Mouse (Mus musculus) embryonic facial prominence, embryonic 12.5 days (tissue): ENCODE data around the gene Gm5868. TPM values are rescaled to one million over a fixed set of nuclear protein-coding genes. Genes with fewer than 3 reads are reported as not detected.
"Not testable (repeated sequence)": the region's sequence is repeated elsewhere in the genome, so short reads cannot be mapped to it uniquely, and the experiment has no call there.

Source experiments
- ATAC-seq: fragments of 200-750 bp; cut with Nextera tagmentation; 2 replicates; pipeline ENCODE4 v1.8.0; 2017; ENCODE audit not compliant: insufficient number of reproducible peaks, insufficient read depth, low FRiP score, low TSS enrichment
- H3K27ac ChIP-seq: fragments of 300-500 bp; sonication (generic); 2 replicates; pipeline ENCODE4 v1.5.1; 2016; ENCODE audit warnings: mild to moderate bottlenecking
- H3K27me3 ChIP-seq: fragments of 300-500 bp; sonication (generic); 2 replicates; pipeline ENCODE4 v1.6.1; 2016; ENCODE audit warnings: mild to moderate bottlenecking, moderate library complexity
- H3K36me3 ChIP-seq: fragments of 300-500 bp; sonication (generic); 2 replicates; pipeline ENCODE4 v1.6.1; 2016; ENCODE audit warnings: mild to moderate bottlenecking
- H3K4me1 ChIP-seq: fragments of 300-500 bp; sonication (generic); 2 replicates; pipeline ENCODE4 v1.6.1; 2016
- H3K4me2 ChIP-seq: fragments of 300-500 bp; sonication (generic); replicated peaks from 2 replicates; pipeline ENCODE4 v1.6.1; 2016; ENCODE audit warnings: mild to moderate bottlenecking, moderate library complexity
- H3K4me3 ChIP-seq: fragments of 300-500 bp; sonication (generic); 2 replicates; pipeline ENCODE4 v1.5.1; 2016; ENCODE audit warnings: mild to moderate bottlenecking
- H3K9ac ChIP-seq: fragments of 300-500 bp; sonication (generic); 2 replicates; pipeline ENCODE4 v1.6.1; 2016; ENCODE audit warnings: mild to moderate bottlenecking, moderate library complexity
- H3K9me3 ChIP-seq: fragments of 300-500 bp; sonication (generic); 2 replicates; pipeline ENCODE4 v1.6.1; 2016; ENCODE audit warnings: mild to moderate bottlenecking, moderate library complexity
- WGBS: fragments of 180-500 bp; shearing (Covaris S2); methylation state at CpG from one replicate; pipeline ENCODE4 v1.1.7; 2016; 5-methylcytosine and 5-hydroxymethylcytosine counted together
- polyA plus RNA-seq: library from polyadenylated mRNA; unstranded; fragments of >200 nt; fragmentation: Nextera tagmentation; extraction: Ambion mirVana; gene quantifications from 2 replicates; pipeline ENCODE4 v1.2.1, GENCODE M21; 2016

The Gm5868 gene
- polyA plus RNA-seq, 1 experiment from 2014 or later, result 1.2 TPM

DNA sequence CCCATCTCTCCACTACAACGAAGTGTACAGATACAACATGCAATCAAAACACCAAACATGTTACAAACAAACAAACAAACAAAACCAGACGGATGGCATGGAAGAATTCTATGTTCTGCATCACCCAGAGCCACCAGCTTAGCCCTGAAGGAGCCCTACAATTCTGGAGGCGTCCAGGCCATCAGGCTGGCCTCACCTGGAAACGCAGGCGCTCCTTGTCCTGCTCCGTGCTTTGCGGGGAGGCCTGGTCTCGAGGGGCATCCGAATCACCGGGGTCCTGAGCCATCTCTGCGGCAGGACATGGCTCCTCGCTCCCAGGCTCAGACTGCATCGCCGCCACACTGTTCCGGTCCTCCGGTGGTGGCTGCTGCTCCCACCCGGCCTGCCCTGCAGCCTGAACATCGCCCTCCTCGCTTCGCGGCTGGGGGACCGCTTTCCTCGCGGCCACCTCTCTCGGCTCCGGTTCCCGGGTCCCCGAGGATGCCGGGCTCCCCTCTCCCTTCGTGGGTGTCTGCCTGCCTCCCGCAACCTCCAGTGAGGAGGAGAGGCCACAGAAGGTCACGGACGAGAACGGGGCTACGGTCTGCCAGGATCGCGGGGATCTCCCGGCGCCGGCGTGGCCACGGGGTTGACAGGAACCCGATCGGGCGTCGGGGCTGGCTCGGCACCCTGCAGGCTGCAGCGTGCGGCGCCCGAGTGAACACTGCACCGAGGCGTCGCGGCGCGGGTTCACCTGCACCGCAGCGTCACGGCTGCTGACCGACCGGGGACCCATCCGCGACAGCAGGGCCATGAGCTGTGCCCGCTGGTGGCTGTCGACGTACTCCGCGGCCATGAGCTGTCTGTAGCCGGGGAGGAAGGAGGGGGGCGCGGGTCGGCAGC is 7.0 kb downstream of the Gm5868 start:
- not testable (repeated sequence) for H3K27ac ChIP-seq, H3K9me3 ChIP-seq, H3K4me1 ChIP-seq, H3K36me3 ChIP-seq
- peak overlapping the region; percentile 48 for H3K9ac ChIP-seq
- peaks cover 12% of the 10 kb centered on the region for H3K27me3 ChIP-seq
- ATAC-seq, result peak; percentile 53; the same call in 1 of the 2 replicates
- 4% methylated on average over 59 of the region's 73 CpGs for WGBS
- H3K4me3 ChIP-seq, result peak overlapping the region; percentile 48
- H3K4me2 ChIP-seq, result peak overlapping the region; percentile 78

DNA sequence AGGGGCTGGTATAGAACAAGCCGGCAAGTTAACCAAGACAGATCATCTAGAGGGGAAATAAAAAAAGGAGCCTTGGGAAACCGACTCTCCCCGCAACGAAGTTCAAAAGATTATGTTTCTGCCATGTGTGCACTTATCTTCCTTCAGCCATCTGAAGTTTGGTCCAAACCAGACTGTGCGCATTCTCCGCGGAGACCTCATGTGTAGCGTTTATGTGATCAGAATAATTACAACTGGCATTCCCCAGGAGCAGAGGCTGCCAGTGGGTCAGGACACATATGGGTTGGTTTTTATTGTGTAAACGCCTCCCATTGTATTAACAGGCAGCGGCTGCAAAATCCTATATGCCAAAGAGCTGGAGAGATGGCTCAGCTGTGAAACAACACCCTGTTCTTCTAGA is 7.8 kb downstream of the Gm5868 start:
- 24% methylated on average over 10 of the region's 10 CpGs for WGBS
- not testable (repeated sequence) for H3K27ac ChIP-seq, H3K9ac ChIP-seq, H3K4me3 ChIP-seq, H3K9me3 ChIP-seq, H3K4me1 ChIP-seq, ATAC-seq, H3K36me3 ChIP-seq
- peaks cover 12% of the 10 kb centered on the region for H3K27me3 ChIP-seq
- peak overlapping the region; percentile 78 for H3K4me2 ChIP-seq

DNA sequence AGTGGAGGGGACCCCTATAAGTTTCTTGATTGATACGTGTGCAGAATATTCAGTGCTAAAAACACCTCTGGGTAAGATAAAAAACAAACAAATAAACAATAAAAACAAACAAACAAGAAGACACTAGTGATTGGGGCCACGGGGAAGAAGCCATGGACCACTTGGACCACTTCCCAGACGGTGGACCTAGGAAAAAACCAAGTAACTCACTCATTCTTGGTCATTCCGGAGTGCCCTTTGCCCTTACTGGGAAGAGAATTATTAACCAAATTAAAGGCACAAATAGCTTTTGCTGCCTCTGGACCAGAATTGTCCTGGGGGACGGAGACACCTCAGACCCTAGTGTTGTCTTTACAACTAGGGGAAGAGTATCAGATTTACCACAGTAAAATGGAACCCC is 21.7 kb downstream of the Gm5868 start:
- WGBS, result 84% methylated on average over 5 of the region's 5 CpGs
- no peak overlapping the region for H3K4me3 ChIP-seq
- H3K36me3 ChIP-seq, result no peaks in the 10 kb centered on the region
- no peak overlapping the region for H3K27ac ChIP-seq
- no peaks in the 10 kb centered on the region for H3K27me3 ChIP-seq
- H3K4me1 ChIP-seq, result no peaks in the 10 kb centered on the region
- no peaks in the 10 kb centered on the region for H3K9me3 ChIP-seq
- no peak for ATAC-seq
- H3K9ac ChIP-seq, result no peak overlapping the region
- no peak overlapping the region for H3K4me2 ChIP-seq

DNA sequence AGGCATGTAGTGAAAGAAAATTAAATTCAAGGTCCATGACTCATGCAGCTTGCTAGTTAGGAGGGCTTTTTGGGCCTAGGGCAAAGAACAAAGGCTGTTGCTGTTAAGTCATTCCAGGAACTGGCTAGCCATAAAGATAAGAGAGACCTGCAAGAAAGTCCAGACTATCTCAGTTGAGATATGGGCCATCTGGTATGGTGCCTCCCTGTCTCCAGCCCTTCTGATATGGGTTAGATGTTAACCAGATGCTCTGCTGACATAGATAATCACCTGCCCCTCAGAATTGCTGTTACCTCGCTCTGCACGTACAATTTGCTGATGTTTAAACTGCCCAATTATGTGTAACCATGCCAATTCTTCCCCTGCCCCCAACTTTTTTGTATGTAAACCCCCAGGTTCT is 24.2 kb downstream of the Gm5868 start:
- H3K9me3 ChIP-seq, H3K4me2 ChIP-seq, H3K4me3 ChIP-seq, H3K27me3 ChIP-seq, ATAC-seq, H3K9ac ChIP-seq, H3K27ac ChIP-seq, H3K4me1 ChIP-seq, H3K36me3 ChIP-seq: not testable (repeated sequence)
- WGBS, result 67% methylated on average over 2 of the region's 2 CpGs

DNA sequence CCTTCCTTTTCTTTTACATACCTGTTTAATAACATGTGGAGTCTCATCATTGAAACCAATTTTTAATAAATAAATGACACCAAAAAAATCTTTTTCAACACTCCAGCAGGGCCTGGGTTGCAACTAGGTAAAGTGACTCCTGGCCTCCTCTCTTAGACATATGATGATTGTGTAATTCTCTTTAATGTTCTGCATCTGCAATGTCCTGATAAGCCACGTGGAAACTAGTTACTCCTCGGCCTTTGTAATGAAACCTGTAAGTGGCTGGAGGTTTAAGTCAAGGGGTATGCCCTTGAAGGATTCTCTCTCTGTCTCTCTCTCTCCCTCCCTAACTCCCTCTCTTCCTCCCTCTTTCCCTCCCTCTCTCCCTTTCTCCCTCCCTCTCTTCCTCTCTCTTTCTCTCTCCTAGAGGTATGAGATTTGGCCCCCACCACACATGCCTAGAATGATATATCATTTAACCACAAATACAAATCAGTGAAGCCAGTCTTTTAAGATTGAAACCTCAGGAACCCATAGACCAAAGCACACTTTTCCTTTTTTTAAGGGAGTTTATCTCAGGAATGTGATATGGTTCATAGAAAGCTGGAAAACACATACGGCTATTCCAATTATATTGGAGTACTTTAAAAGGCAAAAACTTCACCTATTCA is 26.2 kb downstream of the Gm5868 start:
- no peaks in the 10 kb centered on the region for H3K9me3 ChIP-seq
- no peak overlapping the region for H3K4me3 ChIP-seq
- no peak overlapping the region for H3K4me2 ChIP-seq
- WGBS, result 74% methylated on average over 3 of the region's 3 CpGs
- H3K4me1 ChIP-seq, result peaks cover 5% of the 10 kb centered on the region; the same call in 1 of the 2 replicates
- H3K27ac ChIP-seq, result no peak overlapping the region
- H3K27me3 ChIP-seq, result no peaks in the 10 kb centered on the region
- H3K36me3 ChIP-seq, result no peaks in the 10 kb centered on the region
- ATAC-seq, result no peak
- no peak overlapping the region for H3K9ac ChIP-seq

DNA sequence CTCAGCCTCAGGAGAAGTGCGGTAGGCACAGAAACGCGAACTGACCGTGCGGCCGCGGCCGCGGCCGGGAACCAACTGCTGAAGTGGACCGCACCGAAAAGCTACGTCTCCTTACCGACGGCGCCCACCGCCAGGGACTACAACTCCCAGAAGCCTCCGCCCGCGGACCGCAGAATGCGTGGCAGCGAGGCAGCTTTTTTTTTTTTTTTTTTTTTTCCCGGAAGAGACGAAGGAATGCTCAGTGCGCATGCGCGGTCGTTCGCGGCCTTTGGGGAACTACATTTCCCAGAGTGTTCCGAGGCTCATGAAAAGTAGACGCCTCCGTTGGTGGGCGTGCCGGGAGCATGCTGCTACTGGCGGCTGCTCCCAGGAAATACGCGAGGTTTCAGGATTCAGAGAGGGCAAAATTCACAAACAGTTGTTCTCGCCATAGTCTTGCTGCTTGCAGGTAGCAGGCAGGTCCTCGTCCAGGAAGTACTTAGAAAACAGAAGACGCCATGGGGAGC is 27.8 kb downstream of the Gm5868 start, which contains the start of gene Nfxl1:
Gene Nfxl1 (minus strand): TSS at position 141 of the 506 bp plus-strand sequence.
- H3K36me3 ChIP-seq, result 0 out of 2 replicates have a peak, but pooled peaks cover 6% of the 10 kb centered on the region
- H3K9ac ChIP-seq, result peak within 1 kb of the TSS; percentile 90
- H3K4me2 ChIP-seq, result peak within 1 kb of the TSS; percentile 81
- ATAC-seq, result peak; percentile 96
- peak within 1 kb of the TSS; percentile 90 for H3K4me3 ChIP-seq
- H3K27ac ChIP-seq, result peak within 1 kb of the TSS; percentile 63; the same call in 1 of the 2 replicates
- no peaks in the 10 kb centered on the region for H3K9me3 ChIP-seq
- peaks cover 5% of the 10 kb centered on the region; the same call in 1 of the 2 replicates for H3K4me1 ChIP-seq
- WGBS, result under 1% methylated on average over 42 of the region's 42 CpGs
- no peaks in the 10 kb centered on the region for H3K27me3 ChIP-seq

DNA sequence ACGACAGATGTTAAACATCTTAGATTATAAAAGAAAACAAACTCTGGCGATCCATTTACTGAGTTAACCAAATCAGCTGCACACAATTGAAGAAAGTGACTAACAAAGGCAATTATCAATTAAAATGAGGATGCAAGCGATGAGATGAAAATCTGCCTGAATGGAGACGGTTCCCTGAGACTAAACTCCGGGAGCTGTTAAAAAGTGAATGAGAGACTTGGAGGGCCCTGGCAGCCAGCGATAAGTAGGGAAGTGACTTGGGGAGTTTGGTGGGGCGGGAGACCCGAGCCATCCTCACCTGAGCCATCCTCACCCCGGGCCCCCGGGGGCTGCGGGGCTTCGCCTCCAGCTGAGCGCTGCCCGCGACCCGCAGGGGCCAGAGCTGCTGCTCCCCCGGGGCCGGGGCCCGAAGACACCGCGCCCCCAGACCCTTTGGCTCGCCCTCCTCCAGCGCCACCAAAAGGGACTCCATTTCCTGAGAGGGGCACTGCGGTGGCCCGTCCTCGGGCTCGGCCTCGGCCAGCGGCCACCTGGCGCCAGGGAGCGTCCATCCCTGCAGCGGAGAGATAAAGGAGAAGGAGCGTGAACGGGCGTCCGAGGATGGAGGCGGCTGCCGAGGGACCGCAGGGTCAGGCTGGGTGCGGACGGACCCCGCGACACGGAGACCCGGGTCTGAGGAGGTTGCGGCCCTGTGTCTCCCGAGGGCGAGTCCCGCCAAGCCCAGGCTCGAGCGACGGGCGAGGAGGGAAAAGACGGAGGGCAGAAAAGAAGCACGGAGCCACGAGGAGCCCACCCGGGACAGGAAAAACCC is 28.4 kb downstream of the Gm5868 start:
- Histone ChIP-seq H3K4me2 (peak overlapping the region; percentile 81), H3K27me3 (no peaks in the 10 kb centered on the region), H3K27ac (peak overlapping the region; percentile 63; the same call in 1 of the 2 replicates), H3K36me3 (0 out of 2 replicates have a peak, but pooled peaks cover 8% of the 10 kb centered on the region), H3K9ac (peak overlapping the region; percentile 90), H3K9me3 (no peaks in the 10 kb centered on the region), H3K4me1 (peaks cover 5% of the 10 kb centered on the region; the same call in 1 of the 2 replicates), H3K4me3 (peak overlapping the region; percentile 90)
- peak; percentile 78 for ATAC-seq
- WGBS, result under 1% methylated on average over 57 of the region's 57 CpGs

DNA sequence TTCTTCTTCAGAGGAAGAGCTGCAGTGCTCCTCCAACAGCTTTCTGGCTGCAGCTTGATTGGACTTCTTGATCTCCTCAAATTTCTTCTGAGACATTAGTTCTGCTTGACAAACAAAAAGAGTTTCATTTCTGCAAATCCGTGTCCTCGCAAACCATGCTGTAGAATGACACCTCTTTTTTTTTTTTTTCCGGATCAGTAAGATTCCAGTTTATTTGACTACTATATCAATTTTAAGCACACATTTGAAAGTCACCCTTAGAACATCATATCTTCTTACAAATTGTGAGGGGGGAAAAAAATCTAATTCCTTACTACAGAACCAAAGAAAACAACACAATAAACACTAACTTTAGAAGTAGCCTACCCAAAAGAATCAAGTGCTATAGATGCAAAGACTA is 31.1 kb downstream of the Gm5868 start:
- Histone ChIP-seq H3K4me1 (peaks cover 5% of the 10 kb centered on the region; the same call in 1 of the 2 replicates), H3K36me3 (0 out of 2 replicates have a peak, but pooled peaks cover 8% of the 10 kb centered on the region), H3K27ac (no peak overlapping the region), H3K27me3 (no peaks in the 10 kb centered on the region), H3K9ac (no peak overlapping the region), H3K4me2 (no peak overlapping the region), H3K4me3 (no peak overlapping the region), H3K9me3 (no peaks in the 10 kb centered on the region)
- ATAC-seq, result no peak
- WGBS, result 75% methylated on average over 3 of the region's 3 CpGs

DNA sequence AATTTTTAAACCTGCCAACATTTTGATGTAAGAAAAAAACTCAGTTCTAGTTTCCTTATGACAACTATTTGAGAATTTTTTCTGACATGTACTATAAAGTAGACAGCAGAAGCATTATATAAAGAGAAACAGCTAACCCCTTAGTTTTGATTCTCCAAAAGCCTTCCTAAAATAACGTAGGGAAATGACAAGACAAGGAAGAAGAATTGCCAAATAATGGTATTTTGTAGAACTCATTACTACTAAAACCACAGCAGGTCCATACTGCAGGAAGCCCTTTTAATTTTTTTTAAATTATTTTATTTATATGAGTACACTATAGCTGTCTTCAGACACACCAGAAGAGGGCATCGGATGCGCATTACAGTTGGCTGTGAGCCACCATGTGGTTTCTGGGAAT is 36.1 kb downstream of the Gm5868 start:
- no peaks in the 10 kb centered on the region for H3K27me3 ChIP-seq
- no peak overlapping the region for H3K27ac ChIP-seq
- H3K36me3 ChIP-seq, result 0 out of 2 replicates have a peak, but pooled peaks cover 8% of the 10 kb centered on the region
- H3K4me1 ChIP-seq, result no peaks in the 10 kb centered on the region
- H3K9ac ChIP-seq, result no peak overlapping the region
- H3K4me2 ChIP-seq, result no peak overlapping the region
- 96% methylated on average over 3 of the region's 3 CpGs for WGBS
- no peaks in the 10 kb centered on the region for H3K9me3 ChIP-seq
- H3K4me3 ChIP-seq, result no peak overlapping the region
- ATAC-seq, result no peak
